Mouse (Mus musculus) olfactory bulb, adult 2 months (tissue): ENCODE data around the gene Usp51. TPM values are rescaled to one million over a fixed set of nuclear protein-coding genes. Genes with fewer than 3 reads are reported as not detected.
"Not testable (repeated sequence)": the region's sequence is repeated elsewhere in the genome, so short reads cannot be mapped to it uniquely, and the experiment has no call there.

ENCODE experiments used
- H3K27ac ChIP-seq: fragments of 200-500 bp; 2 replicates; pipeline ENCODE4 v1.5.1; 2012; ENCODE audit warnings: low read depth, low read length; ENCODE audit not compliant: insufficient read depth
- H3K4me1 ChIP-seq: fragments of 200-500 bp; 2 replicates; pipeline ENCODE4 v1.6.1; 2012; ENCODE audit warnings: low read length; ENCODE audit not compliant: control insufficient read depth, insufficient read depth
- H3K4me3 ChIP-seq: fragments of 200-500 bp; 2 replicates; pipeline ENCODE4 v1.5.1; 2012; ENCODE audit warnings: mild to moderate bottlenecking, low read depth, low read length, moderate library complexity; ENCODE audit not compliant: insufficient read depth
- CTCF ChIP-seq: fragments of 200-500 bp; IDR thresholded peaks from 2 replicates; pipeline ENCODE4 v1.5.1; 2012; ENCODE audit warnings: low read depth, mild to moderate bottlenecking, low read length, moderate library complexity; ENCODE audit not compliant: insufficient read depth
- POLR2A ChIP-seq: fragments of 200-500 bp; IDR thresholded peaks from 2 replicates; pipeline ENCODE4 v1.6.1; 2012; ENCODE audit warnings: mild to moderate bottlenecking, low read depth, low read length, moderate library complexity; ENCODE audit not compliant: insufficient read depth
- WGBS: fragments of 180-500 bp; shearing (Covaris S2); methylation state at CpG from one replicate; pipeline ENCODE4 v1.1.7; 2018; 5-methylcytosine and 5-hydroxymethylcytosine counted together
- polyA plus RNA-seq: library from polyadenylated mRNA; stranded (reverse); fragments of >200 nt; gene quantifications from 2 replicates; pipeline ENCODE4 v1.2.4, GENCODE M21; 2012; ENCODE audit warnings: low replicate concordance; ENCODE audit not compliant: missing spikeins, insufficient read depth, insufficient read length

The Usp51 gene
- polyA plus RNA-seq = not detected in 2 replicates

DNA sequence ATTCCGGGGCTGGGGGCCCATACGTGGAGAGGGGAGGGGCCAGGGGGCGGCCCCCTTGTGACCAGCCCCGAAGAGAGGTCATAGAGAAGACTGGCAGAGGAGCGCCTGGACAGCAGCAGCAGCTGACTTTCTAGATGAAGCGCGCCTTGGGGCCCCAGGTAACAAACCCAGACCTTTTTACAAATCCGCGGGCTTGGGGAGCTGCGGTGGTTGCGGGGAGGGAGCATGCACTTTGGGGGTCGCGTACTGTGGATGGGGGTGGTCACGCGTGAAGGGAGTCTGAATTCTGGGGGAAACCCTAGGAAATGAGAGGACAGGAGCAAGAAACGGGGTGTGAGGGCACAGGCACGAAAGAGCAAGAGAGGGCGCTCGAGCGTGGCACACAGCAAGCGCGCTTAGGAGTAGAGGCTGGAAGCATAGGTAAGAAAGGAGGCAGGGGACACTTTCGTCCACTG lies at the start of gene Usp51:
Usp51 (plus strand) TSS at position 83 of the 455 bp plus-strand sequence.
- H3K27ac ChIP-seq = peak within 1 kb of the TSS; percentile 91
- no peaks in the 10 kb centered on the region for H3K4me1 ChIP-seq
- no peak for TF ChIP-seq POLR2A
- peak within 1 kb of the TSS; percentile 97 for H3K4me3 ChIP-seq
- 12% methylated on average over 23 of the region's 23 CpGs for WGBS

DNA sequence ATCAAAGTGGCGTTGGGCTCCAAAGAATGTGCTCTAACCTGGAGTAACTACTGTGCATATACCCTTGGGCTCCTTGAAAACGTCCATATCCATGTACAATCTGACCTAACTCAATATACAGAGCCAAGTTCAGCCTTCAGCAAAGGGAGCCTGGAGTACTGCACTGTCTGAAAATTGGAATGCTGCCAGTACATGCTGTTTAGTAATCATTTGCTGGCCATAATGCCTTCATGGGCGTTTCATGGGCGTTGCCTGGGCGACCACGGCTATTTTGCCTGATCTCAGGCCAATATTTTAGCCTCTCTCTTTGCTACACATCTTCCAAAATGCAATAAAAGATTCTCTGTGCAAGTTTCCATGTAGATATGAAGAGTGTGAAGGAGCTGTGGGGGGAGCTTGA lies 36.7 kb upstream of the Usp51 start:
- 25% methylated on average over 6 of the region's 6 CpGs for WGBS
- no peak for TF ChIP-seq CTCF
- no peak for TF ChIP-seq POLR2A
- H3K4me3 ChIP-seq = no peak overlapping the region
- peaks cover 2% of the 10 kb centered on the region; the same call in 1 of the 2 replicates for H3K4me1 ChIP-seq
- no peak overlapping the region for H3K27ac ChIP-seq

DNA sequence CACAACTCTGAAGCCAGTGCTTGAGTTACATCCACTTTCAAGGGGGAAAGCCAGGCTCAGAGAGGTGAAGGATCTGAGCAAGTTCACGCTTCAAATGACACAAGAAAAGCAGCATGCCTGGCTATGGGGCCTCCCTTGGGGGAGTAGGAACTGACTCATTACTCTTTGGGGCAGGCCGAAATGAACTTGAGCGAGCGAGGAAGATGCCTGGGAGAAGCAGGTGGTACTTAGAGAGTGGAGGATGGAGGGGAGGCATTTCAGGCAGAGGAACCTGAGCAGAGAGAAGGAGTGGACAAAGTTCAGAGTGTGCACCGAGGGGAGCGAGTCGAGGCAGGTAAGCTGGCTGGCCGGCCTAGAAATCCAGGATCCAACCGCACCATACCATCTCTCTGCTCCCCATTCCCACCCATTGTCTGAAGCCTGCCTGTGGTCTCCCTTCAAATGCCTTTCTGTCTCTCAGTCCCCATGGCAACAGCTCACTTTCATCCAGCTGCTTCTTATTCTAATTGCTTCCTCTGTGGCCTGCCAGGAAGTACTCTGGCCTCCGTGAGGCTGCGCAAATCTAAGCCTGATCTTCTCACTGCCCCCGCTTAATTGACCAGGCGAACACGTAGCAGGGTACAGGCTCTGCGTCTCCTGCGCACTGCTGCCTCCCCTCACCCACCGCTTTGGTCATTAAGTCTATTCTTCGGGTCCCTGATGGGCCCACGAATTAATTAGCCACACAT lies 32.6 kb upstream of the Usp51 start:
- WGBS = 15% methylated on average over 6 of the region's 19 CpGs
- H3K4me1 ChIP-seq, H3K27ac ChIP-seq, H3K4me3 ChIP-seq: not testable (repeated sequence)

DNA sequence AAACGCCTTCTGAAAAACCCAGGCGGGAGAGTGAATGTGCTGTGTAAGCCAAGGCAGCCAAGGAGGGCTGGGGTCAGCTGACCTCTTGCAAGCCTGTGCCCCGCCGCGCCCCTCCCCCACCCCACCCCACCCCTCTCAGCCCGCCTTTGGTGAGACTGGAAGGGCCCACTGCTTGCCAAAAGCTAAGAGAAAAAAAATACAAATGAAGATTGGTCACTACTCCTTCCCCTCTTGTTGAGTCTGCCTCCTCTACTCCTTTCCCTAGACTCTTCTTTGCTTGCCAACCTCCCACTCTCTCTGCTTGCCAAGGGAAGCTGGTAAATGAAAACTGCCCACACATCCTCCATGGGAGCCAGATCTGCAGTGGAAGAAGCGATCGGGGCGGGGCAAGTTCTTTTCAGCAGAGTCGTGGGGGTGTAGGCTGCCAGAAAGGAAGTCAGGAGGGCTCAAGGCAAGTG lies 32.0 kb upstream of the Usp51 start:
- Histone ChIP-seq H3K4me3 (no peak overlapping the region), H3K4me1 (peaks cover 2% of the 10 kb centered on the region; the same call in 1 of the 2 replicates), H3K27ac (peak overlapping the region; percentile 87)
- 14% methylated on average over 10 of the region's 10 CpGs for WGBS
- no peak for TF ChIP-seq POLR2A
- no peak for TF ChIP-seq CTCF

DNA sequence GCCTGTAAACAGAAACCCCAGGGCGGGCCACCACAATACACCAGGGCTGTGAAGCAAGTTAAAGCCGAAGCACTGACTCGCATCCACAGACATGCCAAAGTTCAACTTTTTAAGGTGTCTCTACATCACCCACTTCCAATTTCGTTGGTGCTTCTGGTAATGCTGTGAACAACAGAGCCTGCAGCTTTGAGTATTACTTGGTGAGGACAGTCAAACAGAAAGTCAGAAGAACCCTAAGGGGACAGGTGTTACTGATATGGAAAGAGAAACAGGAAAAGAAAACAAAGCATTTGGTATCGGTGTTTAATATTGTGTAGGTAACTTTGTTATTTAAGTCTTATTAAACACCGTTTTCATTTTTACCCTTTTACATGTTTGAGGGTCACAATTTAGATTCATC lies 29.7 kb upstream of the Usp51 start:
- 94% methylated on average over 6 of the region's 6 CpGs for WGBS
- no peak overlapping the region for H3K27ac ChIP-seq
- TF ChIP-seq POLR2A (no peak), CTCF (no peak)
- H3K4me1 ChIP-seq = peaks cover 2% of the 10 kb centered on the region; the same call in 1 of the 2 replicates
- no peak overlapping the region for H3K4me3 ChIP-seq

DNA sequence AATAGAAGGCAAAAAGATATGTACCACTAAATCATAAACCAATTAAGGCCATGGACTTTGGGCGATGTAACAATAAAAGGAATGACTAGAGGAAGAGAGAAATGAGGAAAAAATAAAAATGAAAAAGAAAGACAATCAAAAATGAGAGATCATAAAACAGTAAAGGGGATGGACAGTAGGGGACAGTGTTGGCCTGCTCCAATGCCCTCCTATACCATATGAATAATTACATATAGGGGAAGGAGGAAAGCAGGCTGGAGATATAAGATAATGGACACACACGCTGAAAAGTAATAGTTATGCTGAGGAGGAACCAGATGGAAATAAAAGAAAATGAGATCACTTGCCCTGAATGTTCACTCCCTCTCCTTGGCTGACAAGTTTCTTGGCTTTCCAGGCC lies 21.3 kb upstream of the Usp51 start:
- TF ChIP-seq CTCF (no peak), POLR2A (no peak)
- Histone ChIP-seq H3K27ac (no peak overlapping the region), H3K4me3 (no peak overlapping the region), H3K4me1 (no peaks in the 10 kb centered on the region)
- WGBS = 86% methylated on average over 2 of the region's 2 CpGs

DNA sequence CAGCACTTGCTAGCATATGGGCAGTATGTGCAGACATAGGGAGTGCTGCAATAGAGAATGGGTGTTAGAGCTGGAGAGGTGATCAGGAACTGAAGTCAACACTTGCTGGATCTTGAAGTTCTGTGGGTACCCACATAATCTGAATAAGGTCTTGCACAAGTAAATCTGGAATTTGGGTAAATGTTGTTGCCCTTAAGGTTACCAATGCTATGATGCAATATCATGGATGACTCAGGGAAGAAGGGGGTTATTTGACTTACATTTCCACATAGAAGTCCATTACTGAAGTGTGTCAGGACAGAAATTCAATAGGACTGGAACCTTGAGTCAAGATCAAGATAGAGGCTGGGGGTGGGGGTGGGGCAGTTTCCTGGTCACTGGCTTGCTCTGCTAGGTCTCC lies 16.4 kb upstream of the Usp51 start:
- H3K4me3 ChIP-seq, H3K4me1 ChIP-seq, H3K27ac ChIP-seq: not testable (repeated sequence)

DNA sequence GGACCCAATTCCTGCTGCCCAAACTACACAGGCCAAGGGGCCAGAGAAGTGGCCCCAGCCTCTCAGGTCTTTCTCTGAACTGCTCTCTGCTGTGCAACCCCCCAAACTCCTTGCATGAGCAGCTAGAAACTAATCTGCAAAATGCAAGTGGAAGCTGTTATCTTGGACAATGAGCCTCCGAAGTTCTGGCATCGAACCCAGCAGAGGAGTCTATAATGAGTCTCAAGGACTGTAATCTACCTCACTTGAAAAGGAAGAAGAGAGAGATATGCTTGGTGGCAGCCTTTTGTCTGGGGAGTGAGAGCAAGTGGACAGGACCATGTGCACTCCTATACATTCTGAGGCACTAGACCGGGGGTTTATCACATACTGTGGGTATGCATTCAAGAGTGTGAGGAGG lies 10.2 kb upstream of the Usp51 start:
- not testable (repeated sequence) for H3K4me3 ChIP-seq, H3K27ac ChIP-seq, H3K4me1 ChIP-seq
- no CpG with 5 or more reads among the region's 3 CpGs for WGBS

DNA sequence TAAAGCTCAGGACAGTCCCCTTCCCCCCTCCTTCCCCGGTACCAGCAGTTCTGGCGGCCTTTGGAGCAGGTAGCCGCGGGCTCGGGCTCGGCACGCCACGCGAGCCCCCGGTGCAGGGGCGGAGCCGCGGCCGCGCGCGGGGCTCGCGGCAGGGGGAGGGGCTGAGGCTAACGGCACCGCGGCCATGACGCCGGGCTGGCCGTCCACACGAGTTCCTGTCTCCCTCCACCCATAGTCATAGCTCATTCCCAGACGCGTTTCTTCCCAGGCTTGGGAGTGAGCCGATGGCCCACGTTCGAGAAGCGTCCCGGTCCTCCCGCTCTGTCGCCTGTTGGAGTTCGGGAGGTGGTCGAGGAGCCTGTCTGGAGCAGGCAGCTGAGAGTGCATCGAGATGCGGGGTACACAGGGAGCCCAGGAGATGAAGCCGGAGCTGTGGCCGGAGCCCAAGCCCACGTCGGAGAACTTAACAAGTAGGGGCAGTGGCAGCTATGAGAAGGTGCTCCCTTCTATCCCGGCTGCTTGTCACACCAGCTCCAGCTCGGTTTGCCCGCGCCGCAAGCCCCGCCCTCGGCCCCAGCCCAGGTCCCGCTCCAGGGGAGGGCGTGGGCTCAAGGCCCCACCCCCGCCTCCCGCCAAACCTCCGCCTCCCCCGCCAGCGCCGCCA lies 884 bp downstream of the Usp51 start:
- Histone ChIP-seq H3K27ac (peak overlapping the region; percentile 91), H3K4me1 (no peaks in the 10 kb centered on the region), H3K4me3 (peak overlapping the region; percentile 97)
- TF ChIP-seq CTCF = no peak
- no peak for TF ChIP-seq POLR2A
- WGBS = 13% methylated on average over 54 of the region's 58 CpGs

DNA sequence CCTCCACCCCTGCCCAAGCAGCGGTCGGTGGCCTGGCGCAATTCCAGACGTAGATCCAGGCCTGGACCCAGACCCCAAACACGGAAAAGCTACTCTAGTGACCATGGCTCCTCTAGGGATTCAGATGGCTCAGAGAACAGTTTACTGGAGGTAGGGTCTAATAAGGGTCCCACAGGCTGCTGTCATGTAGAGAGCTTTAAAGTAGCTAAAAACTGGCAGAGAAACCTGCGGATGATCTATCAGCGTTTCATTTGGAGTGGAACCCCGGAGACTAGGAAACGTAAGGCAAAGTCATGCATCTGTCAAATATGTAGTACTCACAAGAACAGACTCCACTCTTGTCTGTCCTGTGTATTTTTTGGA lies 1.4 kb downstream of the Usp51 start:
- H3K4me1 ChIP-seq = no peaks in the 10 kb centered on the region
- peak overlapping the region; percentile 97 for H3K4me3 ChIP-seq
- H3K27ac ChIP-seq = no peak overlapping the region
- TF ChIP-seq POLR2A (no peak), CTCF (no peak)
- 23% methylated on average over 9 of the region's 9 CpGs for WGBS

DNA sequence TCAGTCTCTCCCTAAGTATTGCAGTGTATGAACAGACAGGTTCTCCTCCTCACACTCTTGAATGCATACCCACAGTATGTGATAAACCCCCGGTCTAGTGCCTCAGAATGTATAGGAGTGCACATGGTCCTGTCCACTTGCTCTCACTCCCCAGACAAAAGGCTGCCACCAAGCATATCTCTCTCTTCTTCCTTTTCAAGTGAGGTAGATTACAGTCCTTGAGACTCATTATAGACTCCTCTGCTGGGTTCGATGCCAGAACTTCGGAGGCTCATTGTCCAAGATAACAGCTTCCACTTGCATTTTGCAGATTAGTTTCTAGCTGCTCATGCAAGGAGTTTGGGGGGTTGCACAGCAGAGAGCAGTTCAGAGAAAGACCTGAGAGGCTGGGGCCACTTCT lies 19.0 kb downstream of the Usp51 start:
- no CpG with 5 or more reads among the region's 3 CpGs for WGBS
- not testable (repeated sequence) for H3K27ac ChIP-seq, H3K4me1 ChIP-seq, H3K4me3 ChIP-seq

DNA sequence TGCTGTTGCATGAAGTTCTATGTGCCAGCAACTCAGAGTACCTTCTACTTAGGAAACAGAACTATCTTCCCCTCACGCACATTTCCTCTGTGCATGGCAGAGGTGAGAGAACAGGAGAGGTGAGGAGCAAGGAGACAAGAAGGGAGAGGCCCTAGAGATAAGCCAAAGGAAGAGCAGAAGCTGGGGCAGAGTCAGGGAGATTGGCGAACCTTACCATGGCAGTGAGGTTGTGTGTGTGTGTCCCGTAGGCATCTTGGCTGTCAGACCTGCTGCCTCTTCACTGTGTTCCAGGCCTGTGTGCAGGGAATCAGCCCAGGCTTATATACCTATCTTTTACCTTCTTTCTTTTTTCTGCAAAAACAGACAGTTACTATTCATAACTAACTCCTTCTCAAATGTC lies 19.4 kb downstream of the Usp51 start:
- not testable (repeated sequence) for H3K4me3 ChIP-seq, H3K27ac ChIP-seq, H3K4me1 ChIP-seq
- WGBS = 93% methylated on average over 3 of the region's 3 CpGs

DNA sequence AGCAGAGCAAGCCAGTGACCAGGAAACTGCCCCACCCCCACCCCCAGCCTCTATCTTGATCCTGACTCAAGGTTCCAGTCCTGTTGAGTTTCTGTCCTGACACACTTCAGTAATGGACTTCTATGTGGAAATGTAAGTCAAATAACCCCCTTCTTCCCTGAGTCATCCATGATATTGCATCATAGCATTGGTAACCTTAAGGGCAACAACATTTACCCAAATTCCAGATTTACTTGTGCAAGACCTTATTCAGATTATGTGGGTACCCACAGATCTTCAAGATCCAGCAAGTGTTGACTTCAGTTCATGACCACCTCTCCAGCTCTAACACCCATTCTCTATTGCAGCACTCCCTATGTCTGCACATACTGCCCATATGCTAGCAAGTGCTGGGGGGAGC lies 25.3 kb downstream of the Usp51 start:
- not testable (repeated sequence) for H3K27ac ChIP-seq, H3K4me1 ChIP-seq, H3K4me3 ChIP-seq
